Mouse (Mus musculus) megakaryocyte, embryonic 14.5 days (primary cell): ENCODE results near the gene Rac1. TPM values are rescaled to one million over a fixed set of nuclear protein-coding genes. Genes with fewer than 3 reads are reported as not detected.
A peak's percentile ranks its signal among the peaks of the same experiment; 100 is the strongest.

Experiments used
- H3K27me3 ChIP-seq: replicated peaks from 2 replicates; pipeline ENCODE3; 2012; ENCODE audit warnings: inconsistent platforms
- H3K36me3 ChIP-seq: replicated peaks from 2 replicates; pipeline ENCODE3; 2012; ENCODE audit warnings: low read length, inconsistent platforms, mixed read lengths
- H3K4me1 ChIP-seq: 2 replicates; pipeline ENCODE4 v1.6.1; 2012; ENCODE audit warnings: inconsistent platforms
- H3K4me3 ChIP-seq: replicated peaks from 2 replicates; pipeline ENCODE3; 2012; ENCODE audit warnings: moderate library complexity, mild to moderate bottlenecking, inconsistent platforms
- H3K9me3 ChIP-seq: 2 replicates; pipeline ENCODE4 v1.6.1; 2012; ENCODE audit warnings: inconsistent platforms
- FLI1 ChIP-seq: IDR thresholded peaks from 2 replicates; pipeline ENCODE4 v1.6.1; 2012; ENCODE audit warnings: low read length, inconsistent platforms, mixed read lengths
- GATA1 ChIP-seq: IDR thresholded peaks from 3 replicates; pipeline ENCODE4 v1.6.1; 2012; ENCODE audit warnings: mixed read lengths, low read length, inconsistent platforms, borderline replicate concordance
- polyA plus RNA-seq: library from polyadenylated mRNA; stranded (reverse); fragments of >175 nt; gene quantifications from 2 replicates; pipeline ENCODE4 v1.2.3, GENCODE M21; 2012; ENCODE audit warnings: low replicate concordance; ENCODE audit not compliant: insufficient read depth

Rac1 gene
- polyA plus RNA-seq, 1 experiment = 178 TPM

DNA sequence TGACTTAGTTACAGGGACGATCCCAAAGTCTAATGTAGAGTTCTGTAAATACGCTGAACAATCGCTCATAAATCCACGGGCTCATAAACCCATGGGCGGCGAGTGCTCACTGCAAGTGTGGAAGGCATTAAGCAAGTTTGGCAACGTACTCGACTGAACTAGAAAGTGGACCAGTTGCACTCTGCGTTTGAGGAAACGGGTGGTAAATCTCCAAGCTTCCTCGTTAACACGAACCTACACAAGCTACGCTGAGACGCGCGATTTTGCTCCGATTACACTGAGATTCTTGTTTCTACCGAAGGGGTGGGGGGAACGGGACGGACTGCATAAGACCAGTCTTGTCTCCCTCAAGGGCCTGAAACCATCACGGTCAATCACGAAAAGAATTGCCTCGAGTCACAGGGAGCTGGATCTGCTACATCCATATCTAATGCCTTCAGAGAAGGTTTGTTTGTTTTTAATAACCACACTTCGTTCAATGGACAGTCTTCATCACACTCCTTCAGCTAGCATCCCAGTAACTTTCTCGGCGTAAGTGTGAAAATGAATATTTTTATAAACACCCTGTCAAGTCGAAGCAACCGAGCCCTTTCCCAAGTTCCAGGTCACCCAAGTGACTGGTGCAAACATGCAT lies 1.0 kb downstream of the Rac1 start:
- peak overlapping the region; percentile 92 for H3K4me3 ChIP-seq
- H3K36me3 ChIP-seq = peaks cover 37% of the 10 kb centered on the region
- H3K9me3 ChIP-seq = no peaks in the 10 kb centered on the region
- H3K27me3 ChIP-seq = no peaks in the 10 kb centered on the region
- no peak for TF ChIP-seq GATA1
- TF ChIP-seq FLI1 = no peak
- peaks cover 73% of the 10 kb centered on the region for H3K4me1 ChIP-seq

- TF ChIP-seq FLI1 (no peak), GATA1 (no peak)
- Histone ChIP-seq H3K36me3 (peaks cover 43% of the 10 kb centered on the region), H3K4me3 (peak overlapping the region; percentile 92), H3K4me1 (peaks cover 73% of the 10 kb centered on the region), H3K27me3 (no peaks in the 10 kb centered on the region), H3K9me3 (no peaks in the 10 kb centered on the region)
Observed at GRCm38 (mm10) chr5:143525454-143526225, 2.2 kb downstream of the Rac1 start.

GRCm38 (mm10) chr5:143522882-143523281 lies 5.0 kb downstream of the Rac1 start:
- no peak for TF ChIP-seq FLI1
- no peak for TF ChIP-seq GATA1
- Histone ChIP-seq H3K4me3 (peak overlapping the region; percentile 50), H3K9me3 (no peaks in the 10 kb centered on the region), H3K4me1 (peaks cover 80% of the 10 kb centered on the region), H3K36me3 (peaks cover 60% of the 10 kb centered on the region), H3K27me3 (no peaks in the 10 kb centered on the region)

DNA sequence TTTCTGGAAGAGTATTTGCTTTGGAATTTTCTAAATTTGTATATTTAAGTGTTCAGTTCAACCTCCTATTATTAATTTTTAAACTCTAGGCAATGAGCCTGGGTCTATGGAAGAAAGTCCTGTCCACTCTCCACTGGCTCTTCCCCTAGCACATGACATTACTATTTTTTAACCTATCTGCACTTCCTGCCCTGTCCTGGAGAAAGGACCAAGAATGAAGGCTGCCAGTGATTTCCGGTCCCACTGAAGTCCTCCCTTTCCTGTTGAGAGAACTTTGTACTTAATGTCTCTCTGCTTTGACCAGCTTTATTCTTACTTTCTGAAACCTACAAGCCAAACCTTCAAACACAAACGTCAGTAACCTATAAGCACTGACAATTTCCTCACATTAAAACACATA lies 7.4 kb downstream of the Rac1 start:
- Histone ChIP-seq H3K4me3 (peak overlapping the region; percentile 87), H3K36me3 (peaks cover 76% of the 10 kb centered on the region), H3K9me3 (no peaks in the 10 kb centered on the region), H3K4me1 (peaks cover 98% of the 10 kb centered on the region), H3K27me3 (no peaks in the 10 kb centered on the region)
- TF ChIP-seq GATA1 (no peak), FLI1 (no peak; the same call in 1 of the 2 replicates)

- Histone ChIP-seq H3K36me3 (peaks cover 80% of the 10 kb centered on the region), H3K9me3 (no peaks in the 10 kb centered on the region), H3K4me1 (peaks cover 98% of the 10 kb centered on the region), H3K4me3 (peak overlapping the region; percentile 86), H3K27me3 (no peaks in the 10 kb centered on the region)
- TF ChIP-seq FLI1 (no peak), GATA1 (no peak)
Observed at GRCm38 (mm10) chr5:143518045-143518591, 9.7 kb downstream of the Rac1 start.

DNA sequence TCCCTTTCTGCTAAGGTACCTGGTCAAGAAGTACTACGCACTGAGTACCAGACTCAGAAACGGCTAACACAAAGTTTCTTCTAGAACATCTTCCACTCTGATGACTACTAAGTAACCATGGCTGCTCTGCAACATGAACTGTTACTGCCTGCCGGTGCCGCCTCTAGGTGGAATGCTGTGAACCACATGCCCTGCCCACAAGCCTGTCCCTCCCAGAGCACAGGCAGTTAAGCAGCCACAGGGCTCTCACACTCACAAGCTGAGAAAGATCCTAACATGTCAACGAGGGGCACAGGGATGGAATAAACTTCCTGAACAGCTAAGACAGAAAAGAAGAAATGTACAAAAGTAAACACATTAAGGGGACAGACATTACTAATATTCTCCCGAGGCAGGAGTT lies 10.4 kb downstream of the Rac1 start:
- Histone ChIP-seq H3K27me3 (no peaks in the 10 kb centered on the region), H3K4me3 (peak overlapping the region; percentile 80), H3K36me3 (peaks cover 80% of the 10 kb centered on the region), H3K9me3 (no peaks in the 10 kb centered on the region), H3K4me1 (peaks cover 98% of the 10 kb centered on the region)
- TF ChIP-seq FLI1 (no peak), GATA1 (no peak)

DNA sequence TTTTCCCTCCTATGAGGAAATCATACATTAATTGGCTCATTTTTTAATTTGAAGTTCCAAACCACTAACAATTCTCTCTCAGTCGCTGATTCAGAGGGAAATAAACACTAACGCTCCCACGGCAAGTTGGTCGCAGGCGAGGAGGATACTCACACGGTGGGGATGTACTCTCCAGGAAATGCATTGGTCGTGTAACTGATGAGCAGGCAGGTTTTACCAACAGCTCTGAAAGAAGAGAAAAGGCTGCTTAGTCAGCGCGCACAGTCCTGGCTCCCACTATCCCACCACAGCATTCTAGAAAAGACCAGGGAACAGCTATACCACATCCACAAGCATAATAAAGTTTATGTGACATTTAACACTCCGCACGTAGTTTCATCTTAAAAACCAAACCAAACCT lies 10.8 kb downstream of the Rac1 start:
- TF ChIP-seq GATA1 (no peak), FLI1 (no peak)
- Histone ChIP-seq H3K4me3 (peak overlapping the region; percentile 56), H3K4me1 (peaks cover 98% of the 10 kb centered on the region), H3K9me3 (no peaks in the 10 kb centered on the region), H3K27me3 (no peaks in the 10 kb centered on the region), H3K36me3 (peaks cover 80% of the 10 kb centered on the region)

DNA sequence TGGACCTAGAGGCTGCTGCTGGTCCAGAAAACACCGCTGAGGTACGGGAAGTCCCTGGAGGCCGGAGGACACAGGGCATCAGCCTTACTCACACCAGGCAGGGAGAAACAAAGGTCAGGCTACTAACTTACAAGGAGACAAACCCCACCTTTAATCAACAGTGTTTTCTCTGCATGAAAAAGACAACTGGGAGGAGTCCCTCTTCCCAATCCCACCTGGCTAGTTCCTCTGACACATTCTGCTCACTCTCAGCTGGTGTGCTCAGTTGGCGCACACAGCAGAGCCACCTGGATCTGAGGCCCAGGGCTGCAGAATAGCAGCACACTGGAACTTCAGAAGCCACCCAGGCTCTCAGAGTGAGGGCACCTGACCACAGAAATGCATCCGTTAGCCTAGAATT lies 13.0 kb downstream of the Rac1 start:
- peaks cover 99% of the 10 kb centered on the region for H3K4me1 ChIP-seq
- peaks cover 93% of the 10 kb centered on the region for H3K36me3 ChIP-seq
- TF ChIP-seq GATA1 (no peak), FLI1 (no peak)
- no peaks in the 10 kb centered on the region for H3K9me3 ChIP-seq
- no peak overlapping the region for H3K4me3 ChIP-seq
- H3K27me3 ChIP-seq = no peaks in the 10 kb centered on the region

DNA sequence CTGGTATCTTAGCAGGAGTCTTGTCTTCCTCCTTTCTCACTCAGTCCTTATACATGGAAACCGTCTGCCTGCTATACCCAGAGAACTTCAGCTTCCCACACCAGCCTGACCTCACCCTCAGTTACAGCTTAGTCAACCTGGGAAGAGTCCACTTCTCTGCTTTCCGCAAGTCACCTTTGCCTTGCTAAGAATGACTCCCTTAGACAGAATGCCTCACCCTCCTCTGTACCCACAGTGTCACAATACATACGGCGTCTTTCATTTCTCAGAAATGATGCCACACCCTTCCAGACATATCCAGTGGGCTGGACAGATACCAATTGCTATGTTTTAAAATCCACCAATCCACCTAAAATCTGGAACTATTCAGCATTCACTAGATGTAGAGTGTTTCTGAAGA lies 15.5 kb downstream of the Rac1 start:
- Histone ChIP-seq H3K36me3 (peaks cover 96% of the 10 kb centered on the region), H3K4me3 (peak overlapping the region; percentile 71), H3K27me3 (no peaks in the 10 kb centered on the region), H3K4me1 (peaks cover 99% of the 10 kb centered on the region), H3K9me3 (no peaks in the 10 kb centered on the region)
- TF ChIP-seq GATA1 = no peak
- TF ChIP-seq FLI1 = no peak

GRCm38 (mm10) chr5:143511577-143511976 lies 16.3 kb downstream of the Rac1 start:
- no peak for TF ChIP-seq GATA1
- no peak for TF ChIP-seq FLI1
- H3K27me3 ChIP-seq = no peaks in the 10 kb centered on the region
- H3K9me3 ChIP-seq = no peaks in the 10 kb centered on the region
- H3K4me1 ChIP-seq = peaks cover 98% of the 10 kb centered on the region
- peaks cover 96% of the 10 kb centered on the region for H3K36me3 ChIP-seq
- H3K4me3 ChIP-seq = no peak overlapping the region
